Mouse (Mus musculus) gastrocnemius, postnatal 14 days (tissue): ENCODE measurements at regions not wholly inside any gene's neighbourhood (a gene's known extent, or its start where the extent isn't known, plus 50 kb on each side); places are given as distances from the start of the nearest gene placed in this dataset.

Experiments used
- DNase-seq: peaks from one replicate; pipeline ENCODE4 v3.0.0; 2021; ENCODE audit warnings: mixed read lengths
- intact Hi-C: fragments of 180-260 bp; cut with DNase I; formaldehyde crosslinking; loops from one replicate; pipeline ENCODE4 v1.15.1; 2025; ENCODE audit warnings: low total_unique reads

DNA sequence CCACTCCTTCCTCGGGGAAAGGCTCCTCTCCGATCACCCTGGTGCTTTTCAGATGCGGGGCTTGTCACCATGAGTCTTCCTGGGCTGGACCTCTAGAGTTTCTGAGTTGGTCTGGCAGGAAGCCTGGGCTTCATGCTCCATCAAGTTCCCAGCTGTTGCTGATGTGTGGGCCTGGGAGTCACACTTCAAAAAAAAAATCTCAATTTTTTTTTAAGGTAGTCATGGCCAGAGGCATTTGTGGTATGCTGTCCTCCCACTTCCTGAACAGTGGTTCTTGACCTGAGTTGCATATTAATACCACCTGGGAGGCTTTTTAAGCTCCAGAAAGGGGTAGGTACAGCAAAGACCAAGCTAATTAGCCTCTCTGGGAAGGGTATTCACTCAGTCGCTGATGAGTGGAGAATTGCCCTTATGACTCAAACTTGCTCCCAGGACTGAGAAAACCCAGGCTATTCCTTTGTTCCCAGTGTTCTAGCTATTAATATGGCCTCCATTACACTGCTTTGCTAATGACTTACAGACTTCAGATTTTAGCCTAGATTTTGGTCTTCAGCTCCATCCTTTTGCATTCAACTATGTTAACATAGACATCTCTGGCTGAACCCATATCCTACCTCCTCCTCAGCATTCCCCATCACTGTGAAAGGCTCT lies 52.1 kb upstream of the St8sia2 start:
- DNase-seq, result peak; percentile 29
- intact Hi-C loops, result no loop called here
